Mouse (Mus musculus) spleen, postnatal 14 days (tissue): ENCODE results near the gene Ldlrad3.

Experiments
- DNase-seq, 2 experiments: peaks; one replicate each; pipeline ENCODE4 v3.0.0; 2021 to 2022; ENCODE audit warnings: low spot score in 2 of 2

Ldlrad3 gene

DNA sequence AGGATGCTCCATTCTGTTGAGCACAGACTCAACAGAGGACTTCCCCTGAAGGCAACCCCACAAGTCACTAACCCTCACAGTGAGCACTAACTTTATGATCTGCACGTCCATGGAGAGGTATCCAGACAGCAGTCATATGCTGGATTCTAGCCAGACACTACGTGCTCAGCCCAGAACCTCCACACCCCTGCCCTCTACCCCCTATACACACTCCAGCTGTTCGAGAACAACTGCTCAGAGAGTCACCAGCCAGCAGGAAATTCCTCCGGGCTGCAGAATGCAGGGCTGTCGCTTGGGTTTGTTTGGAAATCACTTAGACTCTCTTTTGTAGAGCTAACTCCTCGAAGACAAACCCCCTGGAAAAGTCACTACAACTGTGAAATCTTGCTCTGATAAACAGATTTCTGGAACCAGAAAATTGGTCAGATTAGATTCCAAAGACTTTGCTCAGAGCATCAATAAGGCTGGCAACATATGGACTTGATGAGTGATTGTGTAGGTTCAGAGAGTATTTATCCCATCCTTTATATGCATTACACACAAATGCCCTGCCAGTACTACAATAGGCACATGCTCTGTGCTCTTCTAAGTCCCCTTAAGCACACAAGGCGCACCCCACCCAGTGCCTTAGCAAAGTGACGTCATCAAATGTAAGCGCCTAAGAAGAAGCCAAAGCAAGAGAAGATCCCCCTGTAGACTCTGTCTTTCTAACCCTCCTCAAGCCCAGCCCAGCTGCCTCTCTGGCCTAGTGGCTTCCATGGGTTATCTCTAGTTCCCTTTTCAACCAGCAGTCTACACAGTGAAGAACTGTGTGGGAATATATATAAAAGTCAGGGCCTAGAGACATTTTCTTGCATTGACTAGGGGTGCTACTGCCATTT lies 69.4 kb downstream of the Ldlrad3 start:
- no peak for DNase-seq

GRCm38 (mm10) chr2:102113801-102114200 lies 72.4 kb downstream of the Ldlrad3 start:
- no peak for DNase-seq

DNA sequence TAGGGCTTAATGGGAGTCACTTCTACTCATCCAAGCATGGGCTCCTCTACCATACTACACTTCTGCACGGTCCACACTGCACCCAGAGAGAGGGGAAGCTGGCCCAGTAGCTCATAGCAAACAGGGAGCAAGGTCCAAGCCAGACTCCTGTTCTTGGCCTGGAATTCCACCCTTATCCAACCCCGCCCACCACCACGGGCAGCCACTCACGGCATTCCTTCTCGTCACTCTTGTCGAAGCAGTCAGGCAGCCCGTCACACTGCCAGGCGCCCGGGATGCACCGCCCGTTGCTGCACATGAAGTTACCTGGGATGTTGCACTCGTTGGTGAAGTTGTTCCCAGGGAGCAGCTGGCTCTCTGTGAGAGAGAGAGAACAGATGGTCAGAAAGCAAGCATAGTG lies 72.9 kb downstream of the Ldlrad3 start:
- DNase-seq, result no peak

GRCm38 (mm10) chr2:102111906-102112499 lies 74.2 kb downstream of the Ldlrad3 start:
- no peak for DNase-seq

- no peak for DNase-seq
Observed at GRCm38 (mm10) chr2:102110306-102110705, 75.9 kb downstream of the Ldlrad3 start.

GRCm38 (mm10) chr2:102107280-102107679 lies 78.9 kb downstream of the Ldlrad3 start:
- DNase-seq, result no peak

GRCm38 (mm10) chr2:102106728-102107127 lies 79.5 kb downstream of the Ldlrad3 start:
- DNase-seq, result no peak

DNA sequence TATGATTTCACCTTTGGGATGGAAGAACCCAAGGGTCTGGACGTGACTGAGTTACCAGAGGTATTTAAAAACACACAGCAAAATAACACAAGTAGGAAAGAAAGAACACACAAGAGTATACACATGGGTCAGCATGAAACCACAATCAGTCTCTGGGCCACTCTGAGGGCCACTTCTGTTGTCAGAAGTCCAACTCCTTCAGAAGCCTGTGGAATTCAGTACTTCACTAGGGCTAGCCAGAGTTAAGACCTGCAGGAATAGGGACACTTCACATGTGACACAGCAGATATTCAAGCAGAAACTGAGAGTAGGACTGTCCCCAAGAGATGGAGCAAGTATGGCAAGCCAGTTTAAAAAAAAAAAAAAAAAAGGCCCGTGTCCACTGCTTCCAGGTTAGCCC lies 80.7 kb downstream of the Ldlrad3 start:
- no peak for DNase-seq

- no peak for DNase-seq
Observed at GRCm38 (mm10) chr2:102103955-102104354, 82.2 kb downstream of the Ldlrad3 start.

DNA sequence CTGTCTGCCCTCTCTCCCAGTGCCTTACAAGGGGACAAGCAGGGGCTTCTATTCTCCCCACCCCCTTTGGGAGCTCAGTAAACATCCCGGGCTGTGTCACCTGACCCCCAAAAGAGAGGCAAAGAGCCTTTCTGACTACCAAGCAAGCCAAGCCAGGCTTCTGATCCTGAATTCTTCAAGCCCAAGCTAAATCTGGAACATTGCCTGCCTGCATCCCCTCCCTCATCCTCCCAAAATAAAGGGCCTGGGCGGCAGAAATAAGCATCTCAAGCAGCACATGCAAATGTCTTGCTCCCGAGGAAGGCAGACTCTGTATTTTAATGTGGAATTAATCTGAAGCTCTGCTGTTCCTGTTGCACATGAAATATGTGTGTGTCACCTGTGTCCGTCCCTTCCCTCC lies 85.7 kb downstream of the Ldlrad3 start:
- no peak for DNase-seq

DNA sequence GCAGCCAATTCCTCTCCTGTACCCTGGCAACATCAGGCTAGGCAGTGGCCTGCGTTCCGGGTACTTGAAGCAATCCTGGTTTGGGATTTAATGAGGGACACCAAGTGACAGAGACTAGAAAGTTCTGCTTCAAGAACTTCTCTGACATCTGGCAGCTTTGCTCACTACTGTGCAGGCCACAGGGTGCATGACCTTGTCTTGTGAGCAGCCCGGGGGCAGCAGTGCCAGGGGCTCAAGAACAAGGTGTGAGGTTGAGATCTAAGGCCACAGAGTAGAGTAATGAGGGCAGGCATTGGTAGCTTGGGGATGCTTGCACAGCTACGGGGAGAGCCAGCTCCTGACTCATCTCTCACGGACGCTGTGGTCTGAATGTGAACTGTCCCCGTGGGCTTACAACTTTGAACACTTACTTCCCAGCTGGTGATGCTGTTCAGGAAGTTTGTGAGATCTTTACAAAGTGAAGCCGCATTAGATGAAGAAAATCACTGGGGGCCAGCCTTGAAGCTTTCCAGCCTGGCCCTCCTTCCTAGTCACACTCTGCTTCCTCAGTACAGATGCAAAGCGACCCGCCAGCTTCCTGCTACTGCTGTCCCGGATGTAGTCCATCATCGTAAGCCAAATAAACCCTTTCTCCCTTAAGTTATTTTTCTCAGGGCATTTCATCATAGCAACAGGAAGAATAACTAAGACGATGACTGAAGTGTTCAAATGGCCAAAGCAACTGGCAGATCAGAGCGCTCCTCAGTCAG lies 86.3 kb downstream of the Ldlrad3 start:
- DNase-seq, result no peak

GRCm38 (mm10) chr2:102099261-102099660 lies 86.9 kb downstream of the Ldlrad3 start:
- DNase-seq, result no peak

DNA sequence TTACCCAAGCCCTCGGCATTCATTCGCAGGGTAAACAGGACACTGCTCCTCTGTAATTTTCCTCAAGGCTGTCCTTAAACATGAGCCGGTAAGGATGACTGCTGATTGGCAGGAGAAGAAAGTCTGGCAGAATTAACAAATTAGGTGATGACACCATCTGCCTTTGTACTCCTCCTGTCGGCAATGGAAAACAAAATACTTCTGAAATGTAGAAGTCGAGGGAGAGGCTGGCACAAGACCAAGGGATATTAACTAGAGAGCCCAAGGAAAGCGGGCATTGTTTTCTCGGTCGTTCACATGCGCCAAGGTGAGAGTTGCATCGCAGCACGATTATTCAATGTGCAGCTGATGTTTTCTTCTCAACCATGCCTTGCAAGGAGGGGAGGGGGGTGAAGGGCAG lies 91.4 kb downstream of the Ldlrad3 start:
- no peak for DNase-seq

DNA sequence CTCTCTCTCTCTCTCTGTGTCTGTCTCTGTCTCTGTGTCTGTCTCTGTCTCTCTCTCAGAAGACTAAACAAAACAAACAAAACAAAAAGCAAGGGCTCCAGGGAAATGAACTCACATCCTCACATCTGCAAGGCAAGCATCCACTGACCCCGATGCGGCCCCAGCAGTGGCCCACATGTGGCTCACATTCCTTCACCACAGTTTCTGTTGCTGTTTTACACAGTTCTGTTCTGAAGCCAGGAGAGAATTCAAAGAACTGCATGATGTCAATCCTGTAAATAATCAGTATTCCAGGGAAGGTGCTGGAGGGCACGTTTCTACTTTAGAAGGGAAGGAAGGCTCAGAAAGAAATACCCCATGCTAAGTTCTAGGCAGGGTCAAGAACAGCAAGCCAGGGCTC lies 91.9 kb downstream of the Ldlrad3 start:
- no peak for DNase-seq

DNA sequence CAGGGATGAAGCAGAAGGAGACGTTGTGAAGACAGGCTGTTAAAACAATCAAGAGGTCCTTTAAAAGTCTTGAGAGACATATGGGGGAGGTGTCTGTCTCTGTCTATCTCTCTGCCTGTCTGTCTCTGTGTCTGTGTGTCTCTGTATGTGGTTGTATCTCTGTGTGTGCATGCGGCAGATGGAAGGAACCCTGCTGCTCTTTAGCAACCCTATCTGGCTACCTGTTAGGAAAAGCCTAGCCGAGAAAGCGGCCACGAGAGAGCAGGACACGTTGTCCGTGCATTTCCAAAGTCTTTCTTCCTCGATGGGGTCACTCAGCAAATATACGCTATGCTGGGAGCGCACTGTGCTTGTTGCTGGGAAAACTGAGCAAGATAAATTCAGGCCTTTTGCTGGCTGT lies 93.6 kb downstream of the Ldlrad3 start:
- DNase-seq, result no peak

- DNase-seq, result peak in 1 of 2 experiments; percentile 39
Observed at GRCm38 (mm10) chr2:102091516-102092350, 94.5 kb downstream of the Ldlrad3 start.

GRCm38 (mm10) chr2:102087787-102088186 lies 98.4 kb downstream of the Ldlrad3 start:
- no peak for DNase-seq

GRCm38 (mm10) chr2:102086583-102086982 lies 99.6 kb downstream of the Ldlrad3 start:
- no peak for DNase-seq

DNA sequence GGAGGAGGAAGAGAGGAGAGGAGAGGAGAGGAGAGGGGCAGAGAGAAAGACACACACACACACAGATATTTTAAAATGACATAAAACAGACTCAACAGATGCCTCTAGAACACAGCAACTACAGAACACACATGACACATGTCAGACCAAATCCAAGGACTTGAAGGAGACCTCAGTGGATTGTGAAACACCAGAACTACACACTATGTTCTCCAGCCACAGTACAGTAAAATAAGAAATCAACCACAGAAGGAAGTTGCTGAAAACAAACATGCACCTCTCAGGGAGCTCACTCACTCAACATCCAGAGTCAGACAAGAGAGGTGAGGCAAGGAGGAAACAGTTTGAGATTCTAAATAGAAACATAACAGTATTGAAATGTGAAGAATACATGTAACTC lies 103.4 kb downstream of the Ldlrad3 start:
- no peak for DNase-seq

DNA sequence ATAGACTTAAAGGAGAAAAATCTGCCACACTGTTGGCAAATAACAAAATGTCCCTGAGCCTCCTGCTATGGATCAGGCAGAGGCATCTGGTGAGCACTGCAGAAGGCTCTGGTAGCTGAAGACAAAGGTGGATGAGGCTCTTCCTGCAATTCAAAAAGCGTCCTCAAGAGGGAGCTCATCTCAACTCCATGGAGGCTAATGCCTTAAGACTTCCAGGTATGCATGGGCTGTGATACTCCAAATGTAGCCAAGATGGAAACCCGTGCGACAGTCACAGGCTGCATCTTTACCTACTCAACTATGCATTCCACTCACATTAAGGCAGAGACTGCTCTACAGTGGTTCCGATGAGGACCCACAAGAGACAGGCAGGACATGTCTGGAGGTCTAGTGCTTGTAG lies 108.6 kb downstream of the Ldlrad3 start:
- DNase-seq, result peak in 1 of 2 experiments; percentile 46

DNA sequence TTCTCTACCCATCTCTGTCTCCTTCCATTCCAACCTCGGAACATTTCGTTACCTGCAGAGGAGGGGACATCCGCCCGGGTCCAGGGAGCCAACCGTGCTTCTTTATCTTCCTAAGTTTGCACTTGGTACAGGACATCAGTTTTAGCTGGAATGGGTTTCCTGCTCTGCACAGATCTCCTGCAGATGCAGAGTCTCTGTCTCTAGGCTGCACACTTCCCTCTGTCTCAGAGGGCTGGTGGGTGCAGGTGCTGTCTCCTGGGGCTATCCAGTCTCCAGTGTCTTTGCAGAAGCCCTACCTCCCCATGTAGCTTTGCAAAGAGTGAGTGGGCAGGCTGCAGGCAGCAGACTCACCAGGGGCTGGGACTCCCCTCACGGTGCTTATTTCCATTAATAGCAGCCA lies 109.9 kb downstream of the Ldlrad3 start:
- DNase-seq, result no peak
